Mouse (Mus musculus) kidney, adult 8-10 months (tissue): ENCODE measurements at regions not wholly inside any gene's neighbourhood (a gene's known extent, or its start where the extent isn't known, plus 50 kb on each side); places are given as distances from the start of the nearest gene placed in this dataset.
A peak's percentile ranks its signal among the peaks of the same experiment; 100 is the strongest.
"Not testable (repeated sequence)": the region's sequence is repeated elsewhere in the genome, so short reads cannot be mapped to it uniquely, and the experiment has no call there.

Experiments used
- DNase-seq, 2 experiments: peaks; one replicate each; pipeline ENCODE4 v3.0.0; 2022

GRCm38 (mm10) chr17:27317576-27318277, 113.5 kb upstream of the Lemd2 start:
- DNase-seq, result peak; percentile 97 to 99

DNA sequence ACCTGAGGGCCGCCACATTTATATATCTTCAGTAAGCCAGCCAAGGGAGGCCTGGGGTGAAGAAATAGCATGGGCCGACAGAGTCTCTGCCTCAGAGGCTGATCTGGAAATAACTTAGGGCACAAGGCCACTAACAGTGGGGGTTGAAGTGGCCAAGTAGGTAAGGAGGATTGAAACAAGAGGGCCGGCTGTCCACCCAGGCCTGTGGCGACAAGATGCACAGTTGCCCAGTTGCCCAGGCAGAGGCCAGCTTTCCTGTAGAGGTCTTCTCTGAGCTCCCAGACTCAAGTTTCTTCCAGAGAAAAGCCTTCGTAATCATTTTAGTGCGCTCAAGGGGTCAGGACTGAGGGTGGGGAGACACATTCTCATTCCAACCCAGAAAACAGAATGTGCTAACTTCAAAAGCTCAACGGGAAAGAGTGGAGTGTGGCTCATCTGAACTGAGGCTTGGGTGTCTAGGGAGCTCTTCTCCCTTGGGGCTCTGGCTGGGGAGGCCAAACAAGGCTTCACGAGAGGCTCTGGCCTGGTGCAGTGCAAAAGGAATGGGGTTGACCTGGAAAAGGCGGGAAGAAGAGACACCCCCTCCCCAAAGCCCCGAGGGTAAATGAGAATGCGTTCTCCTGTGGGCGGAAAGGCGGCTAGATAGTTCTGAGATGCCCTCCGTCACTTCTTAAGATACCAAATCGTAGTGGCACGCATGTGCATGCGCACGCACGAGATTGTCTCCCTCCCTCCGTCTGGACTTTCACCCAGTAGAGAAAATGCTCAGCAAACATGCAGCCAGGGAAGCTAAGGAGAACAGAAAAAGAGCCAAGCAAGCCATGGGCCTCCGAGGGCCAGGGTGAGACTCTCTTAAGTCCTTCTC, 112.7 kb upstream of the Lemd2 start:
- DNase-seq, result no peak

GRCm38 (mm10) chr17:27315947-27316628, 111.8 kb upstream of the Lemd2 start:
- no peak for DNase-seq

DNA sequence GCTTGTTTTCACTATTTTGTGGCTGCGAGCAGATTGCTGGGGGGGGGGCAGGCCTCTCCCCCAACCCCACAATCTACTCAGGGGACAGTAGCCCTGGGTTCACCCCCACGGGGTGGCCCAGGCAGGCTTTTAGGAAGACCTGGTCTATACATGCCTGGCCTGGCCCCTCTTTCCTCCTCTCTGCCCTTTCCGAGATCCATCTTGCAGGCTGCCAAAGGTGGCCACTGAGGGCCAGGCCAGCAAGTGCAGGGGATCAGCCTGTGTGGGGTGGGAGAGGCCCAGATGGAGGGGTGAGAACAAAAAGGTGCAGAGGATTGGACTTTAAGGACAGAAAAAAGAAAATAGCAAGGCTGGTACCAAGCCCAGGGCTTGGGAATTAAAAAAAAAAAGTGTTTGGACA, 111.2 kb upstream of the Lemd2 start:
- no peak for DNase-seq

DNA sequence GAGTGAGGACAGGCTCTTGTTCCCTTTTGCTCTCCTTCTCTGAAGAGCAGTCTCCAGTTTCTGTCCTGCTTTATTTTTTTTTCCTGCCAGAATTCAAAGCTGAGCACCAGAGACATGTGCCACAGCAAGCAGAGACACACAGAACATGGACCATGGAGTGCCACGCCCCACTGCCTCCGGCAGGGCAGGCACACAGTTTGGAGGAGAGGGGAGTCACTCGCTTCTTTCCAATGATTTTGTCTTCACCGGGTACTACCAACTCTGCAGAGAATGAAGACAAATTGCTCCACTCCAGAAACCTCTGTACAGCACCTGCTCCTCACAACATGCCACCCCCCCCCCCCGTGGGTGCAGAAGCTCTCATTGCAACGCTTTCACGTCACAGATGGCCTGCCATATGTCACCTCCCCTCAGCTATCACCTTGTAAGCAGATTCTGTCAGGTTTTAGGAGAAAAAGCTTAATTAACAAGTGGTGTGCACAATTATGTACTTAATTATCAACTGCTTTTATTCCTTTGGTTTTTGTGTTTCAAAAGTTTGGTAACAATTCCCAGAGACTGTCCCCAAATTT, 110.6 kb upstream of the Lemd2 start:
- no peak for DNase-seq

- DNase-seq, result no peak
Measured at GRCm38 (mm10) chr17:27308933-27309332, 104.7 kb upstream of the Lemd2 start.

DNA sequence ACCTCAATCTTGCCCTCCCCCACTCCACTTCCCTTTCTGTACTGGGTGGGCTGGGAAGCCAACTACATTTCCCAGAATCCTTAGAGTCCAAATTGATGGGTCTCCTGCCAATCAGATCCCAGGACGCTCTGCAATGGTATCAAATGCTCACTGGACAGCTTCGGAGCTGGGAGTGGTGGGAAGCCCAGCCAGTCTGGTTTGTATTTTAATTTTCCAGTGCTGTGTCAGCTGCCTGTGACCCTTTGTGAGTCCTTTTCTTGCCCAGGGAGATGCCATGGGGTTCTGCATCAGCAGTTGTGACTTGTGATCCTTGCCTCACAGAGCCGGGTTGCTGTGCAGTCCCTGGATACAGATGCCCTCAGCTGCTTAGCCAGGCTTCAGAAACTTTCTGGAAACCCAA, 100.6 kb upstream of the Lemd2 start:
- peak in 1 of 2 experiments; percentile 63 for DNase-seq

DNA sequence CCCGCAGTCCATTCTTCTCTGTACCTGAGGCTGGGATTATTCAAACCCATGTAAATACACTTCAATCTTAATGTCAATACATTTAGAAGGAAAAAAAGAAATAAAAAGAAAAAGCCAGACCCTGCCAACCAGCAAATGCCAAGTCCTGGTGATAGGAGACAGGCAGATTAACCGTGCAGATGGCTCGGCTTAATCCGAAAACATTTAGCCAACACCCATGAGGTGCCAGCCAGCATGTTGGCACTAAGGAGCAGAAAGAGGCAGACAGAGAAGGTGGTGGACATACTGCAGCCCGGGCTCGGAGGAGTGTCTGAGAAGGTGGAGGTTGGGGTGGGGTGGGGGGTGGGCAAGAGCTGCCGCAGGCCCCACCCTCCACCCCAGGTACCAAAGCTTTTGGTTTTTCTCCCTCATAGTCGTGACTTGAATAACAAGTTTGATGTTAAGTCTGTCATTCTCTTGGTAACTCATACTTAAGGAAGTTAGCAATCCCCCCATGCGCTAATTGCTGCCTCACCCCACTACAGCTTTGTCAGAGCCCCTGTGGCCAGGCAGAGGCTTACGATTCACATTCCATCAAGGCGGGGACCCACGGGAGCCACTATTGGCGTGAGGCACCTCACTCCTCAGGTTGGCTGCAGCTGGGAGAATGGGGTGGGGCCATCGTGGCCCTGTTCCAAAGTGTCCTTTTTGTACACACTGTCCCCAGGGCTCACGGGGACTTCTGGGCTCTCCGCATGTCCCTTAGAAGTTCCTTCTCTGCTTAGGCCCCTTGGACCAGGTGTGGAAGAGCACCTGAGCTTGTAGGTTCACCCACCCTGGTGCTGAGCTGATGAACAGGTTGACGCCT, 99.6 kb upstream of the Lemd2 start:
- no peak for DNase-seq

- no peak for DNase-seq
Measured at GRCm38 (mm10) chr17:27303061-27303460, 98.8 kb upstream of the Lemd2 start.

GRCm38 (mm10) chr17:27301376-27301775, 97.1 kb upstream of the Lemd2 start:
- no peak for DNase-seq

- DNase-seq, result no peak
Measured at GRCm38 (mm10) chr17:27299297-27299696, 95.0 kb upstream of the Lemd2 start.

DNA sequence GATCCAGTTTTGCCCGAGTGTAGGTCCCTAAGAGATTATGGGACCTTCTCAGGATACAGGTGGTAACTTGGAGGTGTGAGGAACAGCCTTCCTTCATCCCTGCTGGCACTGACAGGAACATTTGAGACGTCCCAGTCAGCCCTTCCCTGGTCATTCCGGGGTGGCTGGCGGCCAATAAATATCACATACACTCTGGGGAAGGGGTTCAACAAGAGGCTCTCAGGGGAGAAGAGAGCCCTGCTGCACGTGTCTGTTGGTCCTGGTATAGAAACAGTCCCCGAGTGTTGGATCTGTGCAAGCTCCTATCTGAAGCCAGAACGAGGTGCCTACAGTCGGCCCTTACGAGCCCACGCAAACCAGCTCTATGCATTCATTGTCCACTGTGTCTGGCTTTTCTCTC, 94.1 kb upstream of the Lemd2 start:
- no peak for DNase-seq

DNA sequence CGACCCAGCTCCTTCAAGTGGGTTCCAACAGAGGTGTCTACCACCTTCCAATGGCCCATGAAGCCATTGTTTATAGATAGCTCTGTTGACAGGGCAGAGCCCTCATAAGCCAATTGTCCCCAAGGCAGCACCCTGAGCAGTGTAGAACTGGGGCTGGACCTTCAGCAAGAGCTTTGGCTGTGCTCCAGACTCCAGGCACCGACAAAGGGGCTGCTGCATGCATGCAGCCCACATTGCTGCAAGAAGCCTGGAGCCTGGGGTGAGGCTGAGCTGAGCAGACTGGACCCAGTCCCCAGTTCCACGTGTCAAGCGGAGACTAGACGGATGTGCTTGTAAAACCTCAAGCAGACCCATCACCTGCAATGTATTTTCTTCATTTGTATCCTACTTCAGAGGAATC, 91.9 kb upstream of the Lemd2 start:
- no peak for DNase-seq

DNA sequence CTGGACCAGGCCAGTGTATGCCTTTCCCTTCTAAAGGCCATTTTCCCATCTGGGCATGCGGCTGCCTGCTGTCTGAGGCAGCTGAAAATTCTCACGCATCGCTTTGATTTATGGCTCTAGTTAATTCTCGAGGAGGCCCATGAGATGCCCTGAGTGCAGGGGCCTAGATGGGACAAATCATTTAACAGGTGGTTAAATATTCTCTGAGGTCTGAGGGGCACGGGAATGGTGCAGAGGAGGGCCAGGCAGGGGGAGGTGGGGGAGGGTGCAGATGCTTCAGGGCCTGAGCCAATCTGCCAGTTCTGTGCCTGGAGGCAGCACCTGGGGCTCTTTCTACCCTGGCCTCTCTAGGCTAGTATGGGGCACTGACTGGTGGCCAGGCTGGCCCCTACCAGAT, 89.9 kb upstream of the Lemd2 start:
- DNase-seq, result no peak

DNA sequence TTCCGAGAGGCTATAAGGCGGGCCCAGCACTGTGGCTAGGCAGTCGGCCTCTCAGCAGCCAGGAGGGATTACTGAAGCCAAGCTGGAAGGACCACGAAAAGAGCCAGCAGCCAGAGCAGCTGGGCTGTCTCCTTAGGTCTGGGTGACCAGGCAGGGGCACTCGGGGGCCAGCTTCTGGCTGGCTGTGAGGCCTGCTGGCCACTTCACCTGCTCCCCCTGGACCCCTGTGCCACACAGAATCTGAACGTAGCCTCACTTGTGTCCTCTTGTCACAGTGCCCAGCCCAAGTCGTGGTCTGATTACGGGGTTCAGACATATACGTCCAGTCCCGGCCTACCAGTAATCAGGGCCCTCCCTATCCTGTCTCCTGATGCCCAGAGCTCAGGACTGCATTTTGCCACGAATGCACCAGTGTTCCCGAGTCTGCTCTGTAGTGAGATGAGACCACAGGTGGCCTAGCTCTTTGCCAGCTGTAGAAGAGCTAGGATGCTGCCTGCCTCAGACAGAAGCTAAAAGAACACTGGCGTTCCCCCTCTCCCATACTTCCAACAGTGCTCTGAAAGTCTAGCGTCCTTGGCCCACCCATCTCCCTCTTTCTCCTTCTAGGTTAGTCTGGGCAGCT, 89.4 kb upstream of the Lemd2 start:
- DNase-seq, result no peak

- DNase-seq, result peak; percentile 82 to 90
Measured at GRCm38 (mm10) chr17:27291673-27292072, 87.4 kb upstream of the Lemd2 start.

DNA sequence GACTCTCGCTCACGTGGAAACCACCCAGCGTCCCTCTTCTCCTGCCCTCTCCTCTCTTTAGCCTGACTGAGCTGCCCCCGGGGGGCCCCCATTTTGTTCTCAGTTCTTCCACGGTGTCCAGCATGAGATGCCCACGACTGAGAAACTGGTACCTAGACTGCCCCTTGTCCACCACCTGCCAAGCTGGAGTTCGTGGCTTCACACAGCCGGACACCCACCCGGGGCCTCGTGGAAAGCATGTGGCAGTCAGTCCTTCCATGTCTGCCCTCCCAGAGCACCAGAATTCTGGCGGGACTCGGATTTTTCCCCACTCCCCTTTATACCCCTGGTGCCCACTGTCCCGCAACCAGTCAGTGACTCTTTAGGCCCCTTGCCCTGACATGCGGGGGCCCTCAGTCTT, 86.9 kb upstream of the Lemd2 start:
- DNase-seq, result no peak

- DNase-seq, result no peak
Measured at GRCm38 (mm10) chr17:27290311-27290710, 86.0 kb upstream of the Lemd2 start.

DNA sequence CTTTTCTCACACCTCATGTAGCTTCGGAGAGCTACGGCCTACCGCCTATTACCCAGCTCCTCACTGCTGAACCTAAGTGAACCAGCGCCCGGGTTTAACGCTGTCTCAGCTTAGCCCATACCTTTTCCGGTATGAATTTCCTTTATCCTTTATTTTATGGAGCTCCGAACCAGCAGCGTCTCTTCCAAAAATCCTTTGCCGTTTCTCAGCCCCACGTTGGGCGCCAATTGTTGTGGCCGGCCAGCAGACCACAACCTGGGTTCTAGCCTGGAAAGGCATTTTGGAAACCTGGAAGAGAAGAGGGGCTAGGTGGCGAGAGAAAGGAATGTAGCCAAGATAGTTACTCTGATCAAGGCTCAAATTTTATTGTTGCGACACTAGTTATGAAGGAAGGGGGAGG, 85.5 kb upstream of the Lemd2 start:
- not testable (repeated sequence) for DNase-seq

DNA sequence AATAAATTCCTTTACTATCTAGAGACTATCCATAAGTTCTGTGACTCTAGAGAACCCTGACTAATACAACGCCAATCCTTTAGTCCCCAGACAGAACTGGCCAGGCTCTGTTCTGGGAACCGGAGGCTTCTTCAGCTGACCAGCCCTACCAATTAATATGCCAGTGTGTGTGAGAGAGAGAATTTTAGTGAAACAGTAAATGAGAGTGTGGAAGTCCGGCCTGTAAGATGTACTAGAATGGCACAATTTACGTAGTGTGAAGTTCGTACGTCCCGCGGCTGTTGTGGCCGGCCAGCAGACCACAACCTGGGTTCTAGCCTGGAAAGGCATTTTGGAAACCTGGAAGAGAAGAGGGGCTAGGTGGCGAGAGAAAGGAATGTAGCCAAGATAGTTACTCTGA, 83.7 kb upstream of the Lemd2 start:
- DNase-seq, result not testable (repeated sequence)

DNA sequence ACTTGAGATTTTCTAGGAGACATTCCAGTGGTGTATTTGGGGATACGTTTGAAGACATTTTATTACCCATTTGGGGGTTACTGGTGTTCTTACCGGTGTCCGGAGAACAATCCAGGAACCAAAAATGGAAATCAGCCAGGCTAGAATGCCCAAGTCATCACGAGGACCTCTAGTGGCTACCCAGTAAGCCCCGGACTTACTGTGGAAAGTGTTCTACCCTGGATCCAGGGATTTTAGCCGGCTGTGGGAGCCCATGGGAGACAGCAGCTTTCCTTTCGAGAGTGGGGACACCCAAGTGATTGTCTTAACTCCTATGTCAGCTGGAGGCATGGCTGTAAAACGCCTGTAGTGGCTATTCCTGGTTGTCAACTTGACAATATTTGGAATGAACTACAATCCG, 77.0 kb upstream of the Lemd2 start:
- no peak for DNase-seq
